Mouse (Mus musculus): Measurements from ENCODE around the gene S100a3.

Gene S100a3

GRCm38 (mm10) chr3:90574691-90575090 lies 14.3 kb downstream of the S100a3 start:
- DNase-seq: no peak

GRCm38 (mm10) chr3:90575320-90575719 lies 14.9 kb downstream of the S100a3 start:
- DNase-seq: no peak

DNA sequence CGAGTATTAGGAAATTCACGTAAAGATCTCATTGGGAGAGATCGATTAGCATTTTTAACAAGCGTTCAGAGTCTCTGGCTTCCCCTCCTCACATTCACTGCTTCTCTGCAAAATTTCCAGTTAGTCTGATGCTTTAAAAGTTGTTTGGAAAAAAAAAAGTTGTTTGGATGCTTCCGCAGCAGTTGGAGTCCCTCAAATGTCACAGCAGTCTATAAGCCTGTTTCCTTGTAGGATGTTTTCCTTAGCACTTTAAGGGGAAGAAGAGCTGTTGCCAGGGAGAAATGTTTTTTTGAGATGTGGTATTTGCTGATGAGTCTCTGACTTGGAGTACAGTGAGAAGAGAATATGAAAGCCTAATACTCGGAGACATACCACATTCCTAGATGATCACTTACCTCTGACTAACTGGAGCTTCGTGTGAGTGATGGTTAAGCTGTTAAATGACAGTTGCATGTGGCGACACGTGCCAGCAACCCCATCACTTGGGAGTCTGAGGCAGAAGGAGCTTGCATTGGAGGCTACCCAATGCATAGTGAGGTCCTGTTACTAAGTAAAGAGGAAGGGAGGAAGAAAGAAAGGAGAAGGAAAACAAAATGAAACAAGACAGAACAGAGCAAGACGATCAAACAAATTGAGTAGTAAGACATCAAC lies 16.1 kb downstream of the S100a3 start:
- DNase-seq: no peak

DNA sequence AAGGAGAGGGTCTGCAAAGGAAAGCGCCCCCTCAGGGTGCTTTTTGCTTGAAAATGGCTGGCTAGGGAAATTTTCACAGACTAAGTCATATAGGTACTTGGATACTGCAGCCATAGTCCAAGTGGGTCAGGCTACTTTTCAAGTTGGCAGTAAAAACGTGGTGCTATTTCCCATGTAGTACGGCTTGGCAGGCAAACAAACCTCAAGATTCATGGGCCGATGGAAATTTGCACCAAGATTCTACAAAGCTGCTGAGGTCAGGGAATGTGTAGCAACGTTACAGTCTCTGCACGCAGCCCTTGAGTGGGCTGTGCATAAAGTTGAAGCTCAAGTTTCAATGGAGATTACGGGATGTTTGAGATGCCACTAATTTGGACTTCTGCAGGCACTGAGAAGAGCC lies 19.1 kb downstream of the S100a3 start:
- no peak for DNase-seq

- DNase-seq: no peak
Measured at GRCm38 (mm10) chr3:90581141-90581540, 20.8 kb downstream of the S100a3 start.

DNA sequence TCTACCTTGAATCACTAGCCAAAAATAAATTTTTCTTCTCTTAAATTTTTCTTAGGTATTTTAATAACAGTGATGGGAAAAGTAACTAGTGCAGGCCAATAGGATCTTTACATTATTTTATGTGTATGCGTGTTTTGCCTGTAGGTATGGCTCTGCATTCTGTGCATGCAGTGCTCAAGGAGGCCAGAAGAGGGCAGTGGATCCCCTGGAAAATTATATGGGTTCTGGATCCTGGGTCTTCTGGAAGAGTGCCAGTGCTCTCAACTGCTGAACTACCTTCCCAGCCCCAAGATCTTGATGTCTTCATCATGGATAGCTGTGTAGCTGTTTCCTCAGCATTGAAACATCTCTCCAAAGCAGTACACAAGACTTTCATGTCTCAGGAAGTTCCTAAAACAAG lies 21.8 kb downstream of the S100a3 start:
- DNase-seq: no peak

DNA sequence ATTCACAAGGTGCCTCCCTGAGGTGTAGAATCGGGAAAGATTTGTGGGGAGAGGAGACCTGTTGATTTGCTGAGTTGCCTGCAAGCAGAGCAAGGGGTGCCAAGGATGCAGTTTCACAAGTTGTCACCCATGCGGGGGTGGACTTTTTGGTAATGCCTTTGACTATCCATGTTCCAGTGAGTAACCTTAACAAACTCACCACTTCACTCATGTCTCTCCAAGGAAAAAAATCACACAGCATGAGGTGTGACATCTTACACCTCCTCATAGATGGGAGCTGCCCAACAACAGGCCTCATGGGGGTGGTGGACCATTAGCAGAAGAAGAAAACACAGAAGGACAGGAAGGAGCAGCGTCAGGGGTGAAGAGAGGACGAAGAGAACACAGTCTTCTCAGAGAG lies 22.2 kb downstream of the S100a3 start:
- no peak for DNase-seq

GRCm38 (mm10) chr3:90583893-90584292 lies 23.5 kb downstream of the S100a3 start:
- DNase-seq: peak in 1 of 2 experiments; percentile 6

DNA sequence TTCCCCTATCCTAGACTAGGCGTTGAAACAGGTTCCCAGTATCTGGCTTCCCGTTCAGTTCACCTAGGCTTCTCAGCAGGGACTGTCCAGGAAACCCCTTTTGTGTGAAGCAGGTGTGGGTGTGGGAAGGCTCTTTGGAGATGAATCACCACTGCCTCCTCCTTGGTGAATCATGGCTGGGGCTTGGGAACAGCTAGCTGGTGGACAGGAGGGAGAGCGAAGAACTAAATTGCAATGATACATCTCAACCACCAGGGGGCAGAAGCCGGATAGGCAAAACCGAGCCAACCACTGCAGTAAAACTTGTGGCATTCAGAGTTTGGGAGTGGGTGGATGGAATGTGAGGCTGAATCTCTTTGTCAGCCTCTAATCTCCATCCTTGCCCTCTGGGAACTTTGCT lies 25.2 kb downstream of the S100a3 start:
- DNase-seq: peak; percentile 59 to 80

- DNase-seq: no peak
Measured at GRCm38 (mm10) chr3:90586016-90586643, 25.8 kb downstream of the S100a3 start.

GRCm38 (mm10) chr3:90586906-90587305 lies 26.5 kb downstream of the S100a3 start:
- peak; percentile 82 to 90 for DNase-seq

DNA sequence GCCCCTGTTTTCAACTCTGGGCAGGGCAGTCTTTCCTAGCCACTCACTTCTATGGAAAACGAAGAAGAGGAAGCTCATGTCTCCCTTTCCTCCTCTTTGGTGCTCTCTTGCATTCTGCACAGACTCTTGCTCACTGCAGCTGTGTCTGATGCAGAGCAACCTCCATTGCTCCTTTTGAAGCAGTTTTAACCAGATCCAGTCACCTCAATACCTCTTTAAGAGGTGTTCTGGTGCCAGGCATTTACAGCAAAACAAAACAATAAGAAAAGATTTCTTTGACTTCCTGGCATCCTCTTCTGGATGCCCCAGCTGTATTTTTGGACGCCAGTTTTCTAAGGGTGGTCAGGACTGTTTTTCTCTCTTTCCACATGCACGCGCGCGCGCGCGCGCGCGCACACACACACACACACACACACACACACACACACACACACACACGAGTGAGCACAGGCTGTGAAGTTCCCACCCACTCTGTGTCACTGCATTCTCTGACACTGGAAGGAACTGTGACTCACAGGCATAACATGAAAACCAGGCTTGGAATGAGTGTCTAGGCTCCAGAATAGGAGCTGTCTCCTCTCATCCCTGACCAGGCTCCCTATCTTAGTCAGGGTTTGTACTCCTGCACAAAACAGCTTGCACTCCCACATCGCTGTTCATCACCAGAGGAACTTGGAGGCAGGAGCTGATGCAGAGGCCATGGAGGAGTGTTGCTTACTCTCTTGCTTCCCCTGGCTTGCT lies 27.2 kb downstream of the S100a3 start:
- peak in 1 of 2 experiments; percentile 29 for DNase-seq

GRCm38 (mm10) chr3:90589390-90589789 lies 29.0 kb downstream of the S100a3 start:
- DNase-seq: no peak

DNA sequence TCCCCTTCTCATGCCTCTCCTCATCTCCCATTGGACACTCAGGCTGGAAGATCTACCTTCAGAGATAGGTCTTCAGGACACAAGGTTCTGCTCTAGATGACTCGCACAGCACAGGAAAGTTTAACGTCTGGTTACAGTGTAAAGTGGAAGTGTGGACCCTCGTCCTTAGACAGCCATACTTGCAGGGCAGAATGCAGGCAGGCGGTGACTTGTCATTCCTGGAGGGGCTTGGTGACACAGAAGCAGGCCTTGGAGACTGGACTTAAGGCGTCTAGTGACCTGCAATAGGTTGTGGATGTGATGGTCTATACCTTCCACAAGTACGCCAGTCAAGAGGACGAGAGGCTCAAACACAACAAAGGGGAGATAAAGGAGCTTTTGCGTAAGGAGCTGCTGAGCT lies 29.6 kb downstream of the S100a3 start, which contains the start of gene S100a2:
TSS of gene S100a2 (plus strand) at position 301 of the 400 bp plus-strand sequence.
- no peak for DNase-seq

- DNase-seq: no peak
Measured at GRCm38 (mm10) chr3:90594466-90594865, 34.1 kb downstream of the S100a3 start.

DNA sequence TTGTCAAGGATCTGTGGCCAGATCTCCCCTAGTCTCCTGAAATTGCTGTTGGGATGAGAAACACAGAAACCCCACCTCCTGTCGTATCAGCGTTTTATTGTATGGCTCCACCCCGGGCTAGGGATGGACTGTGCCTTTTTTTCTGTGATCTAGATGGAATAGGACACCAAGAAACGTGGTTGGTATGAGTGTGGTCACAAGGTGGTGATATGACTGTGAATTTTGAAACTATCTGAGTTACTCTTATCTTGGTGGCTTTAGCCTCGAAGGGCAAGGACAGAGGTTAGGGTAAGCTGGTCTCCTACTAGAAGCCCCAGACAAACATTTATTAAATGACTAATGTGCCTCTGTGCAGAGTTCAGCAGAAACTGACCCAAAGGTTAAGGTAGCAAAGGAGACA lies 35.2 kb downstream of the S100a3 start:
- DNase-seq: no peak

- no peak for DNase-seq
Measured at GRCm38 (mm10) chr3:90596810-90597209, 36.4 kb downstream of the S100a3 start.

DNA sequence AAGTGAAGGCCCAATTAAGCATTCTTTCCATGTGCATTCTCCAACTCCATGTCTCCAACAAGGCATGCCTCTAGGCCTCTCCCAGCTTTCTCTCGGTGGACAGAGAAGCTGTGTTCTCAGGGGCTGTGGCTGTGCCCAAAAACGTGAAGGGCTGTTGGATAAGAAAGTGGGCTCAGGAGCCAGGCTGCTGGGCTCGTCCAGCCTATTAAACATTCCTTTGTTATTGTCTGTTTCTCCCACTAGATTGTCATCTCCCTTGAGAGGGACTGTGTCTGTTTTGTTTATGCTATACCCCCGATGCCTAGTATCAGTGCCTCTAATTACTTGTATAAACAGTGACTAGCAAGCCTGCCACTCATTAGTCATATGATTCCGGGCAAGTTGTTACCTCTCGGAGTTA lies 37.4 kb downstream of the S100a3 start:
- no peak for DNase-seq

- DNase-seq: no peak
Measured at GRCm38 (mm10) chr3:90598212-90598611, 37.8 kb downstream of the S100a3 start.

DNA sequence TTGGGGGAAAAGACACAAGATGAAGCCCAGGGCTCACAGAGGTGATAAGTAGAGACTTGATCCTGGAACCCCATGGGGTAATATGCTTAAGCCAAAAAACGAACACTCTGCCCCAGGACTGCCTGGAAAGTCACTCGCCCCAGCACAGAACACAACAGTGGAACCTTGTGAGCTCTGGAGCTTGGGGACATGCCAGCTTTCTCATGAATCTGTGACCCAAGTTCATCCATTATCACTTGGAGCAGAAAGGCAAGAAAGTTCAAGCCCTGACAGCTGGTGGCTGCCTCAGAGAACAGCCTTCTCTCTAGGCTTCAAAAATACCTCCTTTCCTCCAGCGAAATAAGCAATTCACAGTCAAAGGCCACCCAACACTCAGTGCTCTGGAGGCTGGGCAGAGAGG lies 39.0 kb downstream of the S100a3 start:
- no peak for DNase-seq

DNA sequence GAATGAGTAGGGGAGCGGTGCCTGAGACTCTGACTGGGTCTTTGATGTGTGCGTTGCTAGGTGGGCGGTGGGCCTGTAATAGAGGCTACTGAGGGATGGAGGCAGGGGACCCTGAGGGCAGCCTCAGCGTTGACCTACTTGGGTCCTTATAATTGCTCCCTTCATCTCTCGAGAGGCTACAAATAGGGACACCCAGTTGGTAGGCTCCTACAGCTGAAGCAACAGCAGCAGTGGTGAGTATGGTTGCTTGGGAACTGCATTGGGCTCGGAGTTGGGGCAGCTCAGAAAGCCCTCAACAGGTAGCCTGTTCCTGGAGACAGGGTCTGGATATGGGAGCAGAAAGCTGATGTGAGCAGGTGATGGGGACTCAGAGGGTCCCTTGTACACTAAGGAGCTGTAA lies 39.7 kb downstream of the S100a3 start:
- DNase-seq: no peak

- DNase-seq: no peak
Measured at GRCm38 (mm10) chr3:90600458-90601195, 40.2 kb downstream of the S100a3 start.

DNA sequence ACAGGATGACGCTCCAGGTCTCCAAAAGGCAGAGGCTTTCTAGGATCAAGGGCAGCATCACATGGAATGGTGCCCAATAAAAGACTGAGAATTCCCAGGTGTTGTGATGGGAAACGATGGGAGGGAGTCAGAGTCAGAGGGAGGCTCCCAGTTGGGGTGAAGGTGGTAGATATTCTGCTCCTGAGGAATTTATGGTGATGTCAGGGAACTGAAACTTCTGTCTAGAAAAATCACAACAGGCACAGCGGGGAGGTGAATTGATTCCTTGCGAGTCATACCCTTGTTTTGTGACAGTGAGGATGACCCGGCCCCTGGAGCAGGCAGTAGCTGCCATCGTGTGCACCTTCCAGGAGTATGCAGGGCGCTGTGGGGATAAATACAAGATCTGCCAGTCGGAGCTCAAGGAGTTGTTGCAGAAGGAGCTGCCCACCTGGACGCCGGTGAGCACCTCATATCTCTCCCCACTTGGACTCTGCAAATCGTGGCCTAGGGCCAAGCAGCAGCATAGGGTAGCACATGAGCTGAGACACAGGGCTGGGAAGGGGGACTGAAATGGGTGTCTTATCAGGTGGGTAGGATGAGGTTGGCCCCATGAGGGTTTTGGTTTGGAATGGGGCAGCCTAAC lies 41.2 kb downstream of the S100a3 start, which contains the start of gene Gm42674:
TSS of gene Gm42674 (plus strand) at position 419 of the 625 bp plus-strand sequence.
- no peak for DNase-seq
